Mouse (Mus musculus) cerebellum, adult 2 months (tissue): ENCODE results near the gene Srms. TPM values are rescaled to one million over a fixed set of nuclear protein-coding genes. Genes with fewer than 3 reads are reported as not detected.

ENCODE experiments used
- DNase-seq, 2 experiments: peaks; one replicate each; pipeline ENCODE4 v3.0.0; 2021
- H3K27ac ChIP-seq: fragments of 200-500 bp; 2 replicates; pipeline ENCODE4 v1.5.1; 2012; ENCODE audit warnings: low read length, control low read depth, inconsistent platforms; ENCODE audit not compliant: insufficient read depth
- H3K27me3 ChIP-seq: fragments of 200-500 bp; 2 replicates; pipeline ENCODE4 v1.6.1; 2012; ENCODE audit warnings: inconsistent platforms, mild to moderate bottlenecking, low read length, moderate library complexity; ENCODE audit not compliant: control insufficient read depth, insufficient read depth
- H3K4me1 ChIP-seq: fragments of 200-500 bp; 2 replicates; pipeline ENCODE4 v1.6.1; 2011; ENCODE audit warnings: low read length; ENCODE audit not compliant: control insufficient read depth, insufficient read depth
- H3K4me3 ChIP-seq: fragments of 200-500 bp; replicated peaks from 2 replicates; pipeline ENCODE3; 2011; ENCODE audit warnings: mild to moderate bottlenecking, low read depth, low read length, control low read depth; ENCODE audit not compliant: insufficient read depth
- CTCF ChIP-seq: fragments of 200-500 bp; IDR thresholded peaks from 2 replicates; pipeline ENCODE4 v1.5.1; 2011; ENCODE audit warnings: low read depth, mild to moderate bottlenecking, control low read depth, low read length, moderate library complexity, borderline replicate concordance; ENCODE audit not compliant: insufficient read depth
- POLR2A ChIP-seq: fragments of 200-500 bp; IDR thresholded peaks from 2 replicates; pipeline ENCODE4 v1.6.1; 2011; ENCODE audit warnings: low read length, control low read depth, borderline replicate concordance; ENCODE audit not compliant: insufficient read depth
- WGBS: fragments of 180-500 bp; shearing (Covaris S2); methylation state at CpG from one replicate; pipeline ENCODE4 v1.1.7; 2018; 5-methylcytosine and 5-hydroxymethylcytosine counted together
- polyA plus RNA-seq: library from polyadenylated mRNA; depleted of rRNA; stranded (reverse); fragments of >200 nt; gene quantifications from 2 replicates; pipeline ENCODE4 v1.2.3, GENCODE M21; 2012; rRNA removed

Srms gene
- polyA plus RNA-seq, result 0.41 and 0.46 TPM in 2 replicates

- Histone ChIP-seq H3K4me3 (peak within 1 kb of the TSS; percentile 15), H3K4me1 (no peaks in the 10 kb centered on the region), H3K27ac (no peak within 1 kb of the TSS), H3K27me3 (no peaks in the 10 kb centered on the region)
- 12% methylated on average over 17 of the region's 17 CpGs for WGBS
- DNase-seq, result no peak
- no peak for TF ChIP-seq CTCF
- TF ChIP-seq POLR2A, result no peak
Measured at GRCm38 (mm10) chr2:181213021-181213445, at the start of gene Srms. Srms (minus strand) TSS chr2:181213185.

DNA sequence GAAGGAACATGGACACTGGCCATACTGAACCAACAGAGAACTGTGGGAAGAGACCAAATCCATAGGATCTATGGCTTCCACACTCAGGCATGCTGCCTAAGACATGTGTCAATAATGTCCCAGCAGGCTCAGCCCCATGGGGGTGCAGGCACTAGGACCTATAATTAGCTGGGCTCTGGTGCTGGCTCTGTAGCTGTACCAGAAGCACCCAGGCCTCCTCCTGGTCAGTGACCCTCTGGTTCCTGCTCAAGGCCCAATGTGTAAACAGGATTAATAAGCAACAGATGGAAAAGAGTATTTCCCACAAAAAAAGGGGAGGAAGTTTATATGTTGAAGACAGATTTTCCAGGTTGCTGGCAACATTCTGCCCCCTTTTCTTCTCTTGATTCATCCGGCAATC, 40.3 kb upstream of the Srms start:
- no peak overlapping the region for H3K4me3 ChIP-seq
- no peaks in the 10 kb centered on the region for H3K27me3 ChIP-seq
- TF ChIP-seq POLR2A (no peak), CTCF (no peak)
- no peaks in the 10 kb centered on the region for H3K4me1 ChIP-seq
- DNase-seq, result no peak
- 80% methylated on average over 1 of the region's 1 CpGs for WGBS
- H3K27ac ChIP-seq, result no peak overlapping the region

DNA sequence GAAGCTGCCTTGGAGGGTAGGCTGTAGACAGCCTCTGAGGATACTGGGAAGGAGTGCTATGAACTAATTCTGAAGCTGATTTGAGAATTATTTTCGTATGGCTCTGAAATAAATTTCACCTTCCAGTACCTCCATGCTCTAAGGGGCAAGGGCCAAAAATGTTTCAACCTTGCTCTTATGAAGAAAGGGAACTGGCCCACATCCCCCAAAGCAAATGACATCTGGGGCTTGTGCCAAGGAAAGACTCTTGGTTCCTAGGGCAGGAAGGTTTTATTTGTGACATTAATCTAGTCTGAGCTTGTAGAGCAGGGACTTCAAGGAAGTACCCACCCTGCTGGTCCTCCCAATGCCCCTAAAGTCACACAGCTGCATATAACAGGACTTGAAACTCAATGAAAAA, 38.9 kb upstream of the Srms start:
- no peak for DNase-seq
- TF ChIP-seq CTCF, result no peak
- no peak for TF ChIP-seq POLR2A
- Histone ChIP-seq H3K4me1 (no peaks in the 10 kb centered on the region), H3K4me3 (no peak overlapping the region), H3K27me3 (no peaks in the 10 kb centered on the region), H3K27ac (no peak overlapping the region)
- WGBS, result 83% methylated on average over 1 of the region's 1 CpGs

- no peak for TF ChIP-seq CTCF
- TF ChIP-seq POLR2A, result no peak
- Histone ChIP-seq H3K4me3 (no peak overlapping the region), H3K27me3 (no peaks in the 10 kb centered on the region), H3K27ac (no peak overlapping the region), H3K4me1 (no peaks in the 10 kb centered on the region)
- 90% methylated on average over 10 of the region's 10 CpGs for WGBS
- DNase-seq, result no peak
Measured at GRCm38 (mm10) chr2:181249217-181249616, 36.2 kb upstream of the Srms start.

GRCm38 (mm10) chr2:181245031-181245430, 32.0 kb upstream of the Srms start:
- TF ChIP-seq POLR2A, result no peak
- no peak for TF ChIP-seq CTCF
- Histone ChIP-seq H3K27me3 (no peaks in the 10 kb centered on the region), H3K27ac (no peak overlapping the region), H3K4me1 (no peaks in the 10 kb centered on the region), H3K4me3 (no peak overlapping the region)
- DNase-seq, result no peak
- 49% methylated on average over 2 of the region's 2 CpGs for WGBS

DNA sequence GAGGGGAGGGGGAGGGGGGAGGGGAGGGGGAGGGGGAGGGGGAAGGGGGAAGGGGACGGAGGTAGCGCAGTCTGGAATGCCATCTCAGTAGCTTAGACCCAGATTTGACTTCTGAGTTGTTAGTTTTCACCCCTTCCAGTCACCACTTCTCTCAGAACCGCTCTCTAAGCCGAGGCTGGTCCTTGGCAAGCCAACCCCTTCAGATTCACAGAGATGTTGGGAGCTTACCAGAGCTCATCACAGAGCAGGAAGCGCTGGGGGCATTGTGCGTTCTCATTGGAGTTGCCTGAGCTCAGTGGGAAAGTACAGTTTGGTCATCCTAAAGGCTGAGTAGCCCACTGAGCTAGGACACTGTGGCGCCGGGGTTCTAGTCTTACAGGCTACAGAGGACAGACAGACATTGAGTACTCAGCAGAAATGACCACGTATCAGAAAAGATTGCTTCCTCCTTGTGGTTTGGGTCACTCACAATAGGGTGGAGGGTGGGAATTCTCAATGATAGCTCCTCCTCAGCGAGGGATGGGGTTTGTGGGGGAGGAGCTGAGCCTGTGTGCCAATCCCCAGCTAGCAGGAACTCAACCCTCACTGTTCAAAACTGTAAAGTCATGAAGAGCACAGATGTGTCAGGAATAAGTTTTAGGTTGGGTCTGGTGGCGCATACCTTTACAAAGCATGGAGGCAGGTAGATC, 30.9 kb upstream of the Srms start:
- Histone ChIP-seq H3K4me3 (no peak overlapping the region), H3K27ac (no peak overlapping the region), H3K27me3 (no peaks in the 10 kb centered on the region), H3K4me1 (no peaks in the 10 kb centered on the region)
- no peak for DNase-seq
- TF ChIP-seq CTCF (no peak), POLR2A (no peak)
- WGBS, result 46% methylated on average over 11 of the region's 11 CpGs

- H3K27me3 ChIP-seq, result no peaks in the 10 kb centered on the region
- TF ChIP-seq POLR2A (no peak), CTCF (no peak)
- no peaks in the 10 kb centered on the region for H3K4me1 ChIP-seq
- no peak overlapping the region for H3K4me3 ChIP-seq
- H3K27ac ChIP-seq, result no peak overlapping the region
- DNase-seq, result no peak
- WGBS, result 63% methylated on average over 3 of the region's 3 CpGs
Measured at GRCm38 (mm10) chr2:181242314-181242665, 29.3 kb upstream of the Srms start.

GRCm38 (mm10) chr2:181241602-181242313, 28.8 kb upstream of the Srms start, which contains the start of gene Helz2:
Helz2 (minus strand) TSS chr2:181242027.
- 22% methylated on average over 16 of the region's 16 CpGs for WGBS
- no peak for TF ChIP-seq POLR2A
- TF ChIP-seq CTCF, result no peak
- H3K27ac ChIP-seq, result no peak within 1 kb of the TSS

More at GRCm38 (mm10) chr2:181241602-181242313, 28.8 kb upstream of the Srms start, which contains the start of gene Helz2:
- Histone ChIP-seq H3K4me1 (no peaks in the 10 kb centered on the region), H3K27me3 (no peaks in the 10 kb centered on the region), H3K4me3 (no peak within 1 kb of the TSS)
- no peak for DNase-seq
